Mouse (Mus musculus): ENCODE data around the gene Psmb4.

DNA sequence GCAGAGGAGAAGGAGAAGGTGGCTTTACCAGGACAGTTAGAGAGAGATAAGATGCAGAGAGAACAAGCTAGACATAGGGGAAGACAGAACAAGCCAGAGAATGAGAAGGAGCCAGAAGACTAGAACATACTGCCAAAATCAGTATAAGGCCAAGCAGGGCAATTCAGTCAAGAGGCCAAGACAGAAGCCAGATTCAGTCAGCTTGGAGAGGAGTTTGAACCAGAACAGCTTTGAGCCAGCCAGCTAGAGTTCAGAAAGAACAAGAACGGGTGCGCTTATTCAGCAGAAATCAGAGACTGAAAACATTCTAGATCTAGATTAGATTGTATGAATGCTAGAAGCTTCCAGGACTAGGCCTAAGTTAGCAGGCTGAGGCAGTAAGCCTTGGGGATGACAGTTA, 39.4 kb downstream of the Psmb4 start:
- TF ChIP-seq POLR2A (IDR thresholded peaks at IDR 0.05; ENCODE audit: borderline replicate concordance, low read depth, low read length) = no peak
- TF ChIP-seq CTCF (IDR thresholded peaks at IDR 0.05; ENCODE audit: low read depth, low read length) = no peak

Measured in bone marrow macrophage, adult 2 months (primary cell).